11 mouse cellular contexts compared by ENCODE assay signal in genomic region chr19:37956006-37956405, GRCm38 (mm10).
DNase-seq lines count a peak whose midpoint lies in the region; ATAC-seq lines count a peak whose summit lies in the region.
"Had no signal": no experiment of that assay in that cellular context is flagged by ENCODE, and none has a peak within 500 bp of the region (broad histone marks: within the 10 kb centered on the region; RNA-seq: fewer than 3 reads in every experiment).

No protein-coding gene starts in this region.

- H3K36me3 ChIP-seq in midbrain, embryonic 15.5 days (replicated peaks), result no peaks in the 10 kb centered on the region
- H3K36me3 ChIP-seq in midbrain, embryonic 10.5 days, result no peaks in the 10 kb centered on the region
- no peaks in the 10 kb centered on the region for H3K36me3 ChIP-seq in embryonic facial prominence, embryonic 10.5 days (replicated peaks)
- H3K36me3 ChIP-seq: hindbrain, embryonic 12.5 days had no signal

- 84% methylated on average over 3 of the region's 3 CpGs for WGBS in midbrain, embryonic 15.5 days
- 86% methylated on average over 3 of the region's 3 CpGs for WGBS in midbrain, embryonic 10.5 days
- 89% methylated on average over 3 of the region's 3 CpGs for WGBS in embryonic facial prominence, embryonic 10.5 days

- no peak overlapping the region for H3K4me2 ChIP-seq in midbrain, embryonic 15.5 days
- H3K4me2 ChIP-seq: heart, embryonic 13.5 days; hindbrain, embryonic 12.5 days had no signal

- no peaks in the 10 kb centered on the region for H3K4me1 ChIP-seq in midbrain, embryonic 15.5 days
- H3K4me1 ChIP-seq in midbrain, embryonic 10.5 days, result peaks cover 2% of the 10 kb centered on the region
- no peaks in the 10 kb centered on the region for H3K4me1 ChIP-seq in embryonic facial prominence, embryonic 10.5 days
- H3K4me1 ChIP-seq: heart, embryonic 13.5 days; hindbrain, embryonic 12.5 days had no signal

- 0 out of 2 replicates have a peak, but pooled peaks have one; percentile 11 for ATAC-seq in midbrain, embryonic 15.5 days (replicated peaks)

- peak; percentile 21 for DNase-seq in adrenal gland, adult 2 months
- DNase-seq in adrenal gland, adult 18-20 months (ENCODE audit: low spot score in 2 of 2), result no peak
- DNase-seq in midbrain, embryonic 10.5 days (ENCODE audit: low spot score), result no peak
- DNase-seq in lung, postnatal 14 days, result peak; percentile 12
- no peak for DNase-seq in embryonic facial prominence, embryonic 10.5 days (ENCODE audit: low spot score)
- DNase-seq in left cerebral cortex, postnatal 25 days (ENCODE audit: low spot score in 2 of 2), result no peak
- no peak for DNase-seq in B cell, adult 2 months

- no peaks in the 10 kb centered on the region for H3K9me3 ChIP-seq in midbrain, embryonic 15.5 days
- H3K9me3 ChIP-seq in midbrain, embryonic 10.5 days (replicated peaks), result no peaks in the 10 kb centered on the region
- no peaks in the 10 kb centered on the region for H3K9me3 ChIP-seq in embryonic facial prominence, embryonic 10.5 days
- H3K9me3 ChIP-seq: heart, embryonic 13.5 days; hindbrain, embryonic 12.5 days; megakaryocyte, embryonic 14.5 days had no signal

- H3K9ac ChIP-seq in midbrain, embryonic 15.5 days, result no peak overlapping the region
- H3K9ac ChIP-seq: heart, embryonic 13.5 days; hindbrain, embryonic 12.5 days had no signal

- no peak overlapping the region for H3K4me3 ChIP-seq in midbrain, embryonic 15.5 days
- no peak overlapping the region for H3K4me3 ChIP-seq in midbrain, embryonic 10.5 days
- no peak overlapping the region for H3K4me3 ChIP-seq in embryonic facial prominence, embryonic 10.5 days
- H3K4me3 ChIP-seq: heart, embryonic 13.5 days; hindbrain, embryonic 12.5 days; megakaryocyte, embryonic 14.5 days had no signal

- intact Hi-C loops in left cerebral cortex, postnatal 25 days (cut with DNase I), result loop anchor here (5.0 kb wide), 1 partner anchor 396 kb away; no protein-coding TSS in a partner anchor

- H3K27ac ChIP-seq in midbrain, embryonic 15.5 days, result no peak overlapping the region
- no peak overlapping the region for H3K27ac ChIP-seq in midbrain, embryonic 10.5 days (replicated peaks)
- H3K27ac ChIP-seq in embryonic facial prominence, embryonic 10.5 days (replicated peaks), result no peak overlapping the region
- H3K27ac ChIP-seq: heart, embryonic 13.5 days; hindbrain, embryonic 12.5 days had no signal

- no peaks in the 10 kb centered on the region for H3K27me3 ChIP-seq in midbrain, embryonic 15.5 days (replicated peaks)
- H3K27me3 ChIP-seq in midbrain, embryonic 10.5 days (ENCODE audit: low read depth, poor library complexity, severe bottlenecking), result no peaks in the 10 kb centered on the region
- H3K27me3 ChIP-seq in embryonic facial prominence, embryonic 10.5 days (replicated peaks; ENCODE audit: low read depth, poor library complexity, severe bottlenecking), result 0 out of 2 replicates have a peak, but pooled peaks cover 5% of the 10 kb centered on the region
- H3K27me3 ChIP-seq: hindbrain, embryonic 12.5 days had no signal

Comparison
In these comparisons a context has a peak if more than half of its experiments do, and no peak if none do; other contexts are left out.
1. DNase-seq: peak in adrenal gland, adult 2 months (single experiment) and lung, postnatal 14 days (single experiment); none in adrenal gland, adult 18-20 months (0 of 2), midbrain, embryonic 10.5 days (single experiment), embryonic facial prominence, embryonic 10.5 days (single experiment), left cerebral cortex, postnatal 25 days (0 of 2) and B cell, adult 2 months (0 of 2).